Mouse (Mus musculus): ENCODE measurements at regions not wholly inside any gene's neighbourhood (a gene's known extent, or its start where the extent isn't known, plus 50 kb on each side); places are given as distances from the start of the nearest gene placed in this dataset.

DNA sequence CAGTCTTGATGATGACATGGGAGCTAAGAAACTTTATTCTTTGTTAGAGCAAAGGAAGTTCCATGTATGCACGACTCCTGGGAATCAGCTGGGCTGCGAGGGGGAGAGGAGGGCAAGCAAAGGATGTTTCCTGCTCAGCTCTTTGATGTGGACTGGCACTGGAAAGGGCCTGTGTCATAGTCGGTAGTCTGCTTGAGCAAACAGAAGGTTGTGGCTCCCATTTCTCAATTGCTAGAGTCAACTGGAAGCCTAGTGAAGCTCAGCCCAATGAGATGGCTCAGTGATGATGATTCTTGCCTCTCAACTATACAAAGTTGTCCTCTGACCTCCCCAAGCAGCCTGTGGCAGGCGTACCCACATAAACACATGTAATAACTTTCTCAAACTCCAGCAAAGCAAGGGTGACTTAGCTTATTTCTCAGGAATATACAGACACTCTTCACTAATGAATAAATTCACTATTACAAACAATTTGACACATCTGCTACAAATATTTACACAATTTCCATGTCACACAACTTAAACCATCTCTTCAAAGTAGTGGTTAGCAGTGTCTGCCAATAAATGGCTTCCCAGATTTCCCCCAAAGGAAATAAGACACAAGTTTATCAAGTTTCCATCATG, 115.4 kb upstream of the Smad1 start:
- Histone ChIP-seq H3K4me1 (ENCODE audit: insufficient read depth, low read length) (no peaks in the 10 kb centered on the region), H3K4me2 (ENCODE audit: low read depth, low read length, poor library complexity, severe bottlenecking) (no peak overlapping the region), H3K36me3 (ENCODE audit: insufficient read depth, low read length) (no peaks in the 10 kb centered on the region), H3K9me3 (ENCODE audit: low read length) (0 out of 2 replicates have a peak, but pooled peaks cover 5% of the 10 kb centered on the region), H3K27me3 (ENCODE audit: insufficient read depth, low read length) (no peaks in the 10 kb centered on the region), H3K4me3 (ENCODE audit: low read depth, low read length) (no peak overlapping the region), H3K9ac (replicated peaks; ENCODE audit: low read length, poor library complexity, severe bottlenecking) (no peak overlapping the region), H3K27ac (ENCODE audit: low read depth, low read length) (no peak overlapping the region)
- DNase-seq (ENCODE audit: low spot score) (no peak), ATAC-seq (ENCODE audit: low FRiP score) (no peak)
- TF ChIP-seq CTCF (IDR thresholded peaks at IDR 0.05): no peak
- 80% methylated on average over 4 of the region's 4 CpGs for WGBS

DNA sequence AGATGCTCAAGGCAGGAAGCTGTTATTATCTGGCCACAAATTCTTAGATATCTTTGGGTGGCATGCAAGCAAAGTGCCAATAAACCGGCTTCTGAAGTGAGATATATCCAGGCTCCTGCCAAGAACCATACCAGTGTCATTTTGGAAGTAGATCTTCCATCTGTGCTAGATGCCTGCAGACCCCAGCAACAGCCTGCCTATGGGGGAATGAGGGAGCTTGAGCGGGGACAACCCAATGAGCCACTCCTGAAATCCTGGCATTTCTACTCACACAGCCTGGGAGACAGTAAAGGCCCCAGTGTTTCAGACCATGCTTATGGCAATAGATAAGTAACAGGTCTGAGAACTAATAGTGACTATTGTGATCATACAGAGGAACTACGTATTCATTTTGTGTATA, 109.3 kb upstream of the Smad1 start:
- Histone ChIP-seq H3K9me3 (ENCODE audit: low read length) (0 out of 2 replicates have a peak, but pooled peaks cover 3% of the 10 kb centered on the region), H3K27ac (ENCODE audit: low read depth, low read length) (no peak overlapping the region), H3K4me1 (ENCODE audit: insufficient read depth, low read length) (no peaks in the 10 kb centered on the region), H3K27me3 (ENCODE audit: insufficient read depth, low read length) (no peaks in the 10 kb centered on the region), H3K9ac (replicated peaks; ENCODE audit: low read length, poor library complexity, severe bottlenecking) (no peak overlapping the region), H3K4me3 (ENCODE audit: low read depth, low read length) (no peak overlapping the region), H3K36me3 (ENCODE audit: insufficient read depth, low read length) (no peaks in the 10 kb centered on the region), H3K4me2 (ENCODE audit: low read depth, low read length, poor library complexity, severe bottlenecking) (no peak overlapping the region)
- TF ChIP-seq CTCF (IDR thresholded peaks at IDR 0.05): no peak
- DNase-seq (ENCODE audit: low spot score) (no peak), ATAC-seq (ENCODE audit: low FRiP score) (no peak)
- WGBS: 95% methylated on average over 3 of the region's 3 CpGs

DNA sequence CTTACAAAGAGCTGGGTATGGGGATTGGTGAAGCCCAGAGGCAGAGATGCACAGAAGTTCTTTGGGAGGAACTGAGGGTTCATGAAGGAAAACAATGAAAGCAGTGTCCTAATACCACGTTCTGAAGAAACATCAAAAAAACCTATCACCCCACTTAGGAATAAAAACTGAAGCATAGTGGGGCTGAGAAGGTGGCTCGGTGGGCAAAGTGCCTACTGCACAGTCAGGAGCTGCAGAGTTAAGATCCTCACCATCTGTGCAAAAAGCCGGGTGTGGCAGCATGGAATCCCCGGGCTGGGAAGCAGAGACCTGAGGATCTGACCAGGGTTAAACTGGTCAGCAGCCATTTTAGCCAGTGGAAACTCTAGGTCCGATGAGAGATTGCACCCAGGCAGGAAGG, 106.1 kb upstream of the Smad1 start:
- DNase-seq (ENCODE audit: low spot score): no peak
- Histone ChIP-seq H3K4me1 (ENCODE audit: insufficient read depth, low read length) (no peaks in the 10 kb centered on the region), H3K9ac (replicated peaks; ENCODE audit: low read length, poor library complexity, severe bottlenecking) (no peak overlapping the region), H3K4me2 (ENCODE audit: low read depth, low read length, poor library complexity, severe bottlenecking) (no peak overlapping the region), H3K4me3 (ENCODE audit: low read depth, low read length) (no peak overlapping the region), H3K36me3 (ENCODE audit: insufficient read depth, low read length) (no peaks in the 10 kb centered on the region), H3K27ac (ENCODE audit: low read depth, low read length) (no peak overlapping the region), H3K27me3 (ENCODE audit: insufficient read depth, low read length) (no peaks in the 10 kb centered on the region), H3K9me3 (ENCODE audit: low read length) (no peaks in the 10 kb centered on the region)
- TF ChIP-seq CTCF (IDR thresholded peaks at IDR 0.05): no peak
- no peak for ATAC-seq (ENCODE audit: low FRiP score)
- WGBS: 74% methylated on average over 5 of the region's 5 CpGs

DNA sequence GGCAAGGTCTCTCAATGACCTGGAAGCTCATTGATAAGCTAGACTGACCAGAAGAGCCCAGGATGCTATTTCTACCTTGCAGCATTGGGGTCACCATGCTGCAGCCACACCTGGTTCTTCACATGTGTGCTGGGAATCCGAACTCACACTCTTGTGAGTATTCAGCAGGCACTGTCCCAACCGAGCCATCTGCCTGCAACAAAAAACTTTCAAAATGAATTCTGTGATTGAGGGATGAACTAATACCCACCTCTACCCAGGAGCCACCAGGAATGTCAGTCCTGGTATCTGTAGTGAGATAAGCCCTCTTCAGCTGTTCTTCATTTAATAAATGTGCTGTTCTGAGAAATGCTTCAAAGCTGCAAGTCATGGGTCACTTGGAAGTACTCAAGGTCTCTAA, 104.6 kb upstream of the Smad1 start:
- WGBS: 80% methylated on average over 2 of the region's 2 CpGs
- H3K4me1 ChIP-seq (ENCODE audit: insufficient read depth, low read length): no peaks in the 10 kb centered on the region
- no peak overlapping the region for H3K27ac ChIP-seq (ENCODE audit: low read depth, low read length)

DNA sequence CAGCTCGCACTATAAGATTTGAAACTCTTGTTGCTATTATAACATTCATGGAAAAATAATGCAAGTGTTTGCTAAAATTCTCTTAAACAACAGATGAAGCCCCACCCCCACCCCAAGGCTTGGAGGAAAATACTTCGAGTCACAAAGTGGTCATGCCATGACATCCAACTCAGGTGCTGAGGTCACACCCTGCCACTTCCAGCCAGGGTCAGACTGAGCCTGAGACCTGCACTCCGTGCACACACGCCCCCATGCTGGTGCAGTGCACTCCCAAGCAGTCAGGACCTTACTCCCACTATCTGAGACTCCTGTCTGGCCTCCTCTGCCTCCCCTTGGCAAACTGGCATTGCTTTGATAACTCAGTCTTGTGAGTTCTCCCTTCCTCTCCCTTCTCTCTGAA, 102.7 kb upstream of the Smad1 start:
- 81% methylated on average over 4 of the region's 4 CpGs for WGBS
- no peak for ATAC-seq (ENCODE audit: low FRiP score)
- no peak for TF ChIP-seq CTCF (IDR thresholded peaks at IDR 0.05)

More for the DNA sequence above, 104.6 kb upstream of the Smad1 start:
- DNase-seq (ENCODE audit: low spot score) (no peak), ATAC-seq (ENCODE audit: low FRiP score) (no peak)
- Histone ChIP-seq H3K27me3 (ENCODE audit: insufficient read depth, low read length) (no peaks in the 10 kb centered on the region), H3K4me2 (ENCODE audit: low read depth, low read length, poor library complexity, severe bottlenecking) (no peak overlapping the region), H3K9ac (replicated peaks; ENCODE audit: low read length, poor library complexity, severe bottlenecking) (no peak overlapping the region), H3K36me3 (ENCODE audit: insufficient read depth, low read length) (no peaks in the 10 kb centered on the region), H3K9me3 (ENCODE audit: low read length) (no peaks in the 10 kb centered on the region), H3K4me3 (ENCODE audit: low read depth, low read length) (no peak overlapping the region)
- TF ChIP-seq CTCF (IDR thresholded peaks at IDR 0.05): no peak

DNA sequence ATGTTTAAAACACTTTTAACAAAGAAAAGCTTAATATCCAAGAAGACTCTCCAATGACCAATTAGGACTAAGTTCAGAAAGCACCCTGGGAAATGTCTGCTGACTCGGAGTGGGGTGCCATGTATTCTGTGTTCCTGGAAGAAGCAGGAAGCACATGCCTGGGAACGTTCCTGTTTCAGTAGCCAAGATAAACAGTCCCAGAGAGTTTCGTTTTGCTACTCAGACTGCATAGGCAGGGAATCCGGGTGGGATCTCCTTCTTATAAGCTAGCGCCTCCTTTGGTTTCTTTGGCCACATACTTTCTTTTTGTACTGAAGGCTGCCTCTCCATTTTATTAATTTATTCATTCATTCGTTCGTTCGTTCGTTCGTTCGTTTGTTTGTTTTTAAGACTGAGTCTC, 101.9 kb upstream of the Smad1 start:
- Histone ChIP-seq H3K27ac (ENCODE audit: low read depth, low read length) (no peak overlapping the region), H3K4me3 (ENCODE audit: low read depth, low read length) (no peak overlapping the region), H3K9me3 (ENCODE audit: low read length) (no peaks in the 10 kb centered on the region), H3K4me2 (ENCODE audit: low read depth, low read length, poor library complexity, severe bottlenecking) (no peak overlapping the region), H3K36me3 (ENCODE audit: insufficient read depth, low read length) (no peaks in the 10 kb centered on the region), H3K4me1 (ENCODE audit: insufficient read depth, low read length) (no peaks in the 10 kb centered on the region), H3K27me3 (ENCODE audit: insufficient read depth, low read length) (no peaks in the 10 kb centered on the region), H3K9ac (replicated peaks; ENCODE audit: low read length, poor library complexity, severe bottlenecking) (no peak overlapping the region)
- ATAC-seq (ENCODE audit: low FRiP score): no peak
- TF ChIP-seq CTCF (IDR thresholded peaks at IDR 0.05): no peak
- DNase-seq (ENCODE audit: low spot score): no peak
- WGBS: 80% methylated on average over 11 of the region's 11 CpGs

More for the DNA sequence above, 102.7 kb upstream of the Smad1 start:
- H3K9me3 ChIP-seq (ENCODE audit: low read length): no peaks in the 10 kb centered on the region
- no peaks in the 10 kb centered on the region for H3K36me3 ChIP-seq (ENCODE audit: insufficient read depth, low read length)
- H3K4me3 ChIP-seq (ENCODE audit: low read depth, low read length): no peak overlapping the region
- DNase-seq (ENCODE audit: low spot score): no peak
- H3K27ac ChIP-seq (ENCODE audit: low read depth, low read length): no peak overlapping the region
- no peaks in the 10 kb centered on the region for H3K27me3 ChIP-seq (ENCODE audit: insufficient read depth, low read length)
- no peaks in the 10 kb centered on the region for H3K4me1 ChIP-seq (ENCODE audit: insufficient read depth, low read length)
- H3K9ac ChIP-seq (replicated peaks; ENCODE audit: low read length, poor library complexity, severe bottlenecking): no peak overlapping the region
- no peak overlapping the region for H3K4me2 ChIP-seq (ENCODE audit: low read depth, low read length, poor library complexity, severe bottlenecking)

Measured in midbrain, postnatal 0 days (tissue).